Mouse (Mus musculus): ENCODE data around the gene Sobp.

Gene Sobp

GRCm38 (mm10) chr10:43155046-43155560, 19.2 kb downstream of the Sobp start:
- peak; percentile 79 for DNase-seq

DNA sequence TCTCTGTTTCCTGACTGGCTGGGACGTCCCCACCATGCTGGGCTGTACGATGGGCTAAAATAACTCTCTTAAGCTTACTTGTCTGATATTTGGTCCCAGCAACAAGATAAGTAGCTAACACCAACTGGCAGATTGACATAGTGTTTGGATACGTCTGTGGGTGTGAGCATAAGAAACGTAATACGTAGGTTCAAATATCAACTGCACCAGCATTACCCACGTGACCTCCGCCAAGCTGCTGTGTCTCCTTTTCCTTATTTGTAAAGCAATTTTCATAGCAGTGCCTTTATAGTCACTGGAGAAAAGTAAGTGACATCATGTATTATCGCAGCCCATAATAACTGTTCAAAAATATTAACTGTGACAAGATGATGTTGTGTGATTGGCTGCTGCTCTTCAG, 21.7 kb downstream of the Sobp start:
- DNase-seq = no peak

DNA sequence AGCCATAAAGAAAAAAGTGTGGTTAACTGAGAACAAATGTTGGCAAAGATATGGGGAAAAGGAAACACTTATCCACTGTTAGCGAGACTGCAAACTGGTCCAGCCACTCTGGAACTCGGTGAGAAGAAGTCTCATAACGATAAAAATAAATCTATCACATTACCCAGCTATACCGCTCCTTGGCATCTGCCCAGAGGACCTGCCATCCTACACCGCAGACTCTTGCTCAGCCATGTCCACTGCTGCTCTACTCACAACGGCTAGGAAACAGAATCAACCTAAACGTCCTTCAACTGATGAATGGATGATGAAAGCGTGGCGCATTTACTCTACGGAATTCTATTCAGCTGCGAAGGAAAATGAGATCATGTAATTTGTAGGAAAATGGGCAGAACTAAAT, 25.9 kb downstream of the Sobp start:
- DNase-seq = no peak

GRCm38 (mm10) chr10:43143173-43143572, 31.2 kb downstream of the Sobp start:
- DNase-seq = no peak

DNA sequence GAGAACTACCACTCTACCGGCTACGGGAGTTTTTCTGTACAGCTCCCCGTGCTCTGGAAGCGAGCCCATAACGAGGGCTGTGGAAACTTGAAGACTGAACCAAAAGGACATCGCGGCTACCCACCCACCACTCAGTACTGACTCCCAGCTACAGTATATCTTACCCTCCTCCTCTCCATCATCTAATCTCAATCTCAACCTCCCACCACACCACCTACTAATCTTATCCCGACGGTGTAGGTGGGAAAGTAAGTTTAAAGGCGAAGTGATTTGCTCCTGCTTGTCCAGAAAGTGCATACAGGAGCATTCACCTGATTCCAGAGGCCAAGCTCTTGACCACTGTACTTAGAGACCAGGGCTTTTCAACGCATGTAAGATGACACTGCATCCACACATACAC, 40.3 kb downstream of the Sobp start:
- DNase-seq = no peak

GRCm38 (mm10) chr10:43128750-43129149, 45.6 kb downstream of the Sobp start:
- DNase-seq = no peak

- DNase-seq = no peak
Observed at GRCm38 (mm10) chr10:43124561-43124960, 49.8 kb downstream of the Sobp start.

GRCm38 (mm10) chr10:43124156-43124555, 50.2 kb downstream of the Sobp start:
- no peak for DNase-seq

- DNase-seq = peak; percentile 3
Observed at GRCm38 (mm10) chr10:43123422-43123821, 50.9 kb downstream of the Sobp start.

- no peak for DNase-seq
Observed at GRCm38 (mm10) chr10:43120688-43121450, 53.5 kb downstream of the Sobp start.

DNA sequence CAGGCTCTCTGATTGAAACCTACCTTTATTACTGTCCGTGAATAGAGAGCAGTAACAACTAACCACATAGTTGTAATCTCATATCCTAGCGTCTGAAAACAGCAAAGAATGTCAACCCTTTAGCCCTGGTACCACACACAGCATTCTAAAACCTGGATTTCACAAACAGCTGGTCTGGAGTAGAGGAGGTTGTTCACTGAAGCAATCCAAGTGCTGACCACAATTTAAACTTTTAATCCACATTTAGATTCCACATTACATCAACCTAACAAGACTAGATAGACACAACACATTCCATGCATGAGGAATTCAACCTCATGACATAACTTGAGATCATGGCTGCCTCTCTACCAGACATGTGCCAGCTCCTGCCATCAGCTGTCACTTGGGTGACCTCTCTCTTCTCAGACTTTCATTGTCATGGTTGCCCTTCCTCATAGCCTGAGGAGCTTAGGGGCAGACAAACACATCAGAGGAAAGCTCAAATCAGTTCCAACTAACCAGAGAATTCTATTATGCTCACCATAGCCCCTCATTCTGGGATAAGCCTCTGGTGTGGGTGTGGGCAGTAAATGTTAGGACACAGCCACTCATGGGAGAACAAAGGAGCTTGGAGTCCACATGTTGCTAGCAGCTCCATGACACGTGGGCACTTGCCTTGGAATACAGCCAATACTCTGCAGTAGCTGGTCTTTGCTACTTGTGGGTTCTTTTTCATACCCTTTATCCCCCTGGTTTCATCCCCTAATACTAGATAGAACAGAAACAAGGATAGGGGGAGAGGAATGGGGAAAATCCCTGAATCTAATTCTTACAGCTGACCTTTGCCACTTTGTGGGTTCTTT, 58.0 kb downstream of the Sobp start:
- DNase-seq = no peak

DNA sequence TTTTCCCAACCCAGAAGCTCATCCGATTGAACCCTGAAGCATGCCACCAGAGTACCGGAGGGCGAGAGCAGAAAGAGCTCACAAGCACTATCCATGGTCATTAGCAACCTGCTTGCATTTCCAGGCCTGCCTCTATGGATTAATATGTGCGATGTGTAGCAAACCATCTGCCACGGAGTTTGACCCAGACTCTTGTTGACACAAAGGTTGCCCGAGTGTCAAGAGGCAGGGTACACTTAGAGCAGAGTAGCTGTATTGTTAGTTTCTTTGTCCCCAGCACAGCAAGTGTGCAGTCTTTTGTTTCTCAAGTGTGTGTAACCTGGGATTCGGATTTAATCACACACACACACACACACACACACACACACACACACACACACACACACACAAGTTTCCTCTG, 62.0 kb downstream of the Sobp start:
- DNase-seq = peak; percentile 18

DNA sequence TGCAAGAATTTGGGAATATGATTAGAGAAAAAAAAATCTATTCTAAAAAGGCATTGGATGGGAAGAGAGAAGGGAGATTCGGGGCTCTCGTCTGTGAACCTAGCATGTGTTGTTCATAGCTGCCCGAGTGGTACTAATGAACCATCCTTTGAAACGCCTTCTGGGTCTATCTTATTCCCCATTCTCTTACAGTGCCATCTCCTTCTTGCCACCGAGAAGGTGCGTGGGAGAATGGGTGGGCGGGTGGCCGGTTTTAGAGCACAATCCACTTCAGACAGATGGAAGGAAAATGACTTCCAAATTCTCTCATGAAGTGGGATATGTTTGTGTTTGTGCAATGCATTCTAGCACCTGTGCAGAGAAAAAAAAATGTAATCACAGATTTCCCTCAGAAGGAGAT, 67.7 kb downstream of the Sobp start:
- no peak for DNase-seq

- no peak for DNase-seq
Observed at GRCm38 (mm10) chr10:43106196-43106595, 68.1 kb downstream of the Sobp start.

GRCm38 (mm10) chr10:43100513-43100912, 73.8 kb downstream of the Sobp start:
- no peak for DNase-seq

DNA sequence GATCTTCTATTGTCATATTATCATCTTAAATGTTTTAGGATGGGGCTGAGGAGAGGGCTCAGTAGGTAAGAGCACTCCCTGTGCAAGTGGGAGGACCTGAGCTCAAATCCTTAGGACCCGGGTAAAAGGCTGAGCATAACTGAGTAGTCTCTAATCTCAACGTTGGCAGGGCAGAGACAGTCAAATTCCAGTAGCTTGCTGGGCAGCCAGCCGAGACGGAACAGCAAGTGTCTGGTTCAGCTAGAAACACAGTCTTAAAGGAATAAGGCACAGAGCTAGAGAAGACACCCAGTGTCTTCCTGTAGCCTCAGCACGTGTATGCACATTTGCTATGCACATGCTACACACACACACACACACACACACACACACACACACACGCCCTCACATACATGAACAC, 75.1 kb downstream of the Sobp start:
- DNase-seq = no peak

DNA sequence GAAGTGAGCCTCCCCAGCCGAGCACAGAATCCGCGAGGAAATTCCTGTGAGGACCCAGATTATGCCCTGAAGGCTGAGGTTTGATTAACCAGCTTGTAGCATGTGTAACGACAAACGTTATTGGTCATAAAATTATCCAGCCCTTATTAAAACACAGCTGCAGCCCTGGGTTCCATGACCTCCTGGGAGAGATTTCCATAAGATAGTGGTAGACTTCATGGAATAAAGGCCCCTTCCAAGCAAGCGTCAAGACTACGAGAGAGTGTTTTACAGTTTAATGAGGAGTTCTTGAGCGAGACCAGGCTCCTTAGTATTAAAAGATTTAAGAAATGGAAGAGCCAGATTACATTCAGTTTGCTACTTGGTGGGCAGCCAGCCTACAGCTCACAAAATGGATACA, 76.6 kb downstream of the Sobp start:
- no peak for DNase-seq

- DNase-seq = no peak
Observed at GRCm38 (mm10) chr10:43096614-43097013, 77.7 kb downstream of the Sobp start.

- DNase-seq = no peak
Observed at GRCm38 (mm10) chr10:43094537-43094936, 79.8 kb downstream of the Sobp start.

DNA sequence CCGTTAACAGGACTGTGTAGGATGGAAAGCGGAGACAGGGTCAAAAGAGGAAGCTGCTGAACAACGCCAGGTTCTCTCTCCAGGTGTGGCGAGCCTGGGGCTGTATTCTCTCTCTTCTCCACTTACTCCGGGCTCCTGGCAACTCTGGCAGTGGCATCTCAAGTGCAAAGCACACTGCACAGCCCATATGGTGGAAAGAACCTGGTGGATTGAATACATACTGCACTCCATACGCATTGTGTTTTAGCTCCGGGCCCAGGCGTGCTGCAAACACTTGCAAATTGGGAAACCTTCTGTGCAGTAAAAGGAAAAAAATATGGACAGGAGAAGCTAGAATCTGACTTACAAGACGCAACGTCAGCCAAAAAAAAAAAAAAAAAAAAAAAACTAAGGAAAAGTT, 80.9 kb downstream of the Sobp start:
- DNase-seq = no peak

GRCm38 (mm10) chr10:43090040-43090439, 84.3 kb downstream of the Sobp start:
- DNase-seq = no peak

DNA sequence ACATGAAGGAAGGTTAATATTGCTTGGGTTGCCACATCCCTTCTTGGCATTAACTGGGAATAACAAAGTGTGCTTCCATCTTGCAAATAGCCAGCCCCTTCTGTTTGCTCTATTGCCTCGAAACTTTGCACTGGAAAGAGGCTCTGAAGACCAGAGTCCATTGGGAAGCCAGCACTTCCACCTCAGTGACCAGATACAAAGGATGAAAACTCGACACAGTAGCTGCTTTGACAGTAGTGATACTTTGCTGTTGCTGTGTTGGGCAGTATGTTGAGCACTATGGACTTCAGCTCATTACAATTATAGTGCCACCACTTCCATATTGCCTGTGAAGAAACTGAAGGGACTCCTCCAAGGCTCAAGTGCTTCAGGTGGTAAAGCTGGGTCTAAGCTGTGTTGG, 86.9 kb downstream of the Sobp start:
- no peak for DNase-seq

DNA sequence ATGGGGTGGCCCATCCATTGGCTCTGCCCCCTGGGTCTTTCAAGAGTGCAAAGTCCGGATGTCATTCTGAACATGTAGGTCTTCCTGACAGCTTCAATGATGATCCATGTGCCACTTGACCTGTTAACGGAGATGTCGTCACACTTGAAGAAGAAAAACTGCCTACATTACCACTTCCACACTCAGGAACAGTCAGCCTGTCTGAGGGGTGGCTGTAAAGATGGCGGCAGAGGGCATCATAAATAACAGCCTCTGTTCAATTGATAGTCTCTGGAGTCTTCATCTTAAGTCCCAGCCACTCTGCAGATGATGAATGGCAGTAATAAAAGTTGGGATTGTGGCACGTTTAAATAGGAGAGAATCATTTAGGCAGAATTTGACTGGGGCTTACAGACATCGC, 87.4 kb downstream of the Sobp start:
- no peak for DNase-seq

- DNase-seq = no peak
Observed at GRCm38 (mm10) chr10:43084087-43084366, 90.3 kb downstream of the Sobp start.
